ENCODE assay signal across 8 mouse cellular contexts in genomic region chr10:90689854-90690513, GRCm38 (mm10).
DNase-seq lines count a peak whose midpoint lies in the region; ATAC-seq lines count a peak whose summit lies in the region.

No protein-coding gene starts in this region.

- H3K9me3 ChIP-seq in hindbrain, embryonic 10.5 days, result no peaks in the 10 kb centered on the region
- H3K9me3 ChIP-seq in hindbrain, embryonic 12.5 days (replicated peaks), result no peaks in the 10 kb centered on the region
- no peaks in the 10 kb centered on the region for H3K9me3 ChIP-seq in midbrain, embryonic 14.5 days (ENCODE audit: control insufficient read depth, low read length)

- no peak overlapping the region for H3K4me3 ChIP-seq in hindbrain, embryonic 10.5 days
- no peak overlapping the region for H3K4me3 ChIP-seq in hindbrain, embryonic 12.5 days
- H3K4me3 ChIP-seq in midbrain, embryonic 14.5 days (replicated peaks; ENCODE audit: low read depth, low read length), result no peak overlapping the region

- no peak overlapping the region for H3K4me2 ChIP-seq in hindbrain, embryonic 12.5 days (replicated peaks)
- H3K4me2 ChIP-seq in midbrain, embryonic 14.5 days (ENCODE audit: low read length), result no peak overlapping the region

- no peaks in the 10 kb centered on the region for H3K27me3 ChIP-seq in hindbrain, embryonic 10.5 days (ENCODE audit: insufficient read depth, poor library complexity, severe bottlenecking)
- H3K27me3 ChIP-seq in hindbrain, embryonic 12.5 days, result no peaks in the 10 kb centered on the region
- no peaks in the 10 kb centered on the region for H3K27me3 ChIP-seq in midbrain, embryonic 14.5 days (ENCODE audit: control insufficient read depth, insufficient read depth, low read length)

- H3K4me1 ChIP-seq in hindbrain, embryonic 10.5 days (replicated peaks), result 0 out of 2 replicates have a peak, but pooled peaks cover 5% of the 10 kb centered on the region
- peaks cover 6% of the 10 kb centered on the region; the same call in 1 of the 2 replicates for H3K4me1 ChIP-seq in hindbrain, embryonic 12.5 days
- no peaks in the 10 kb centered on the region for H3K4me1 ChIP-seq in midbrain, embryonic 14.5 days (ENCODE audit: control insufficient read depth, insufficient read depth, low read length)

- DNase-seq in hindbrain, embryonic 10.5 days (ENCODE audit: low spot score), result peak; percentile 62
- DNase-seq in R1 (ENCODE audit: low read depth, low spot score), result peak; percentile 51
- DNase-seq in cerebellum, postnatal 36 days, result peak; percentile 83 to 86
- peak; percentile 32 to 42 for DNase-seq in gastrocnemius, postnatal 36 days
- DNase-seq in layer of hippocampus, postnatal 36 days, result peak; percentile 58 to 63
- peak; percentile 92 for DNase-seq in midbrain, embryonic 14.5 days
- DNase-seq in thymus, postnatal 14 days, result peak; percentile 61

- H3K36me3 ChIP-seq in hindbrain, embryonic 10.5 days, result no peaks in the 10 kb centered on the region
- H3K36me3 ChIP-seq in hindbrain, embryonic 12.5 days, result no peaks in the 10 kb centered on the region
- no peaks in the 10 kb centered on the region for H3K36me3 ChIP-seq in midbrain, embryonic 14.5 days (ENCODE audit: control insufficient read depth, insufficient read depth, low read length)

- ATAC-seq in hindbrain, embryonic 12.5 days (ENCODE audit: low FRiP score), result no peak
- no peak; the same call in 1 of the 2 replicates for ATAC-seq in midbrain, embryonic 14.5 days (ENCODE audit: low FRiP score, low TSS enrichment)

- H3K9ac ChIP-seq in hindbrain, embryonic 12.5 days, result no peak overlapping the region
- H3K9ac ChIP-seq in midbrain, embryonic 14.5 days (replicated peaks; ENCODE audit: low read length), result no peak overlapping the region

- 59% methylated on average over 11 of the region's 11 CpGs for WGBS in hindbrain, embryonic 10.5 days
- 58% methylated on average over 11 of the region's 11 CpGs for WGBS in hindbrain, embryonic 12.5 days
- 53% methylated on average over 11 of the region's 11 CpGs for WGBS in midbrain, embryonic 14.5 days

- no peak overlapping the region for H3K27ac ChIP-seq in hindbrain, embryonic 10.5 days
- H3K27ac ChIP-seq in hindbrain, embryonic 12.5 days, result no peak overlapping the region
- no peak overlapping the region for H3K27ac ChIP-seq in midbrain, embryonic 14.5 days (replicated peaks; ENCODE audit: low read depth, low read length)

- intact Hi-C loops in gastrocnemius, postnatal 36 days (cut with DNase I), result loop anchor here (5.0 to 10.0 kb wide), 2 partner anchors 315 to 608 kb away; no protein-coding TSS in a partner anchor

Comparison
In these comparisons a context has a peak if more than half of its experiments do, and no peak if none do; other contexts are left out.
1. DNase-seq: peak in every context shown above with its lines; median percentile 92 in midbrain, embryonic 14.5 days; 84 in cerebellum, postnatal 36 days; 62 in hindbrain, embryonic 10.5 days; 61 in thymus, postnatal 14 days; 60 in layer of hippocampus, postnatal 36 days; 51 in R1; 37 in gastrocnemius, postnatal 36 days.